Mouse (Mus musculus): ENCODE data around the gene Mrrf.
"Not testable (repeated sequence)": the region's sequence is repeated elsewhere in the genome, so short reads cannot be mapped to it uniquely, and the experiment has no call there.

Mrrf gene

DNA sequence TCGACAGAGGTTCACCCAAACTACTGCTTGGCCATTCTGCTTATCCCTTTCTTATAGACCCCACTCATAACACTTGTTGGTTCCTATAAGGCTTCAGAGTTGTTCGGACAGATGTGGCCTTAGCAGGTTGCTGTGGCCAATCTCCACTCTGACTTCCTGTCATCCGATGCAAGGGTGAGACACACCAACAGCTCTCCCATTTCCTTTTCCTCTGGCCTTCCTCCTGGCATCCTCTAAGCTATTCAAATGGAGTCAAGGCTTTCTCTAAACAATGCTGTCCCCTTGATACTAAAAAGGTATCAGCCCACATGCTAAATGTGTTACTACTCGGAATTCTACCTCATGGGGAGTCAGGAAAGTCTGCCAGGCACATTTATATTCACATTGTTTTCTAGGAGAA lies 8.2 kb upstream of the Mrrf start:
- DNase-seq (ENCODE audit: extremely low spot score, low read depth, low spot score): no peak

DNA sequence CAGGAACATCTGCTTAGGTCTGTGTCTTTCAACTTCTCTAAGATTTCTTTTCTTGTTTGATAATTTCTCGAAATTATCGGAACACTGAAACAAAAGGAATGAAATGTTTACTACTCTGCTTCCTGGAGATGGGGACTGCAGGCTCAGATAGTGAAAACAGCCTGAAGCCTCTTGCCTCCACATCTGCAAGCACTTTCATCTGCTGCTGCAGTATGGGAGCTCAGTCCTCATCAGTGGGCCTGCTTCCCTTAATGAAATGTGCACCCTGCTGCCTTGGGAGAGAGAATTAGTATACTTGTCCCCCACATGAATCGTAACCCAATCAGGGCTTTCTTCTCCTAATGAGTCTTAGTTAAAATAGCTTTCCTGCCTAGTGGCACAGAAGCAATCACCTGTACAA lies 7.1 kb upstream of the Mrrf start:
- no peak for DNase-seq (ENCODE audit: extremely low spot score, low read depth, low spot score)

DNA sequence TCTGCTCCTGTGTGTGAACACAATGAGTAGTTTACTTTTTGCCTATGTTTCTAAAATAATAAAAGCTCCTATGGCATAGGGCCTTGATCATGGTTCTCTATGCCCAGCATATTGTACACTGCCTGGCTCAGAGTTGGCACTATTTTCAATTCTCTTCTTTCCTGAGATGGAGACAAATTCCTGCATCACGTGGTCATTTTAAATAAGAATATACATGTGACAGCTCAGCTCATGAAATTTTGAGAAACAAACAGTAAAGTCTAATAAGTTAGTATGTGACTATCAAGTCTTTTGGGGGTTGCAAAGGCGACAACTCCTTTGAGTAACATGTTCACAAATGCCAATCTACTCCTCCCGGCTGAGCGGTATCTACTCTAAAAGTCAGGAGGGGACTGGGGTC lies 302 bp upstream of the Mrrf start:
- no peak for DNase-seq (ENCODE audit: extremely low spot score, low read depth, low spot score)

DNA sequence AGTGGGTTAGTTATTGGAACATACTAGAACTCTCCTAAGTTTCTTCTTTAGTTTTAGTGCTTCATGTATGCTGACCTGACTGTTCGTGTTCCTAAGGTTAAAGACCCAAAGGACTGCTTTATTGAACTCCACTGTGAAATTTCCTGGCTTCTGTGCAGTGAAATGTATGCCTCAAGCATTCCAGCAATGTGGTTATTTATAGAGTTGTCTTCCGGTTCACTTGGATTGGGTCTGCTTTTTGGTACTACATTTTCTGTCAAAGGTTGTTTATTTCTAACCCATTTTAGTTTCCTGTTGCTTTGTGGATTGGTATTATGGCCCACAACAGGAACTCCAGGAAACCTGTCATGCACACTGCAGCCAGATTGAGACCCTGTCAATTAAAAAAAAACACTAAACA lies 2.9 kb downstream of the Mrrf start:
- no peak for DNase-seq (ENCODE audit: extremely low spot score, low read depth, low spot score)

DNA sequence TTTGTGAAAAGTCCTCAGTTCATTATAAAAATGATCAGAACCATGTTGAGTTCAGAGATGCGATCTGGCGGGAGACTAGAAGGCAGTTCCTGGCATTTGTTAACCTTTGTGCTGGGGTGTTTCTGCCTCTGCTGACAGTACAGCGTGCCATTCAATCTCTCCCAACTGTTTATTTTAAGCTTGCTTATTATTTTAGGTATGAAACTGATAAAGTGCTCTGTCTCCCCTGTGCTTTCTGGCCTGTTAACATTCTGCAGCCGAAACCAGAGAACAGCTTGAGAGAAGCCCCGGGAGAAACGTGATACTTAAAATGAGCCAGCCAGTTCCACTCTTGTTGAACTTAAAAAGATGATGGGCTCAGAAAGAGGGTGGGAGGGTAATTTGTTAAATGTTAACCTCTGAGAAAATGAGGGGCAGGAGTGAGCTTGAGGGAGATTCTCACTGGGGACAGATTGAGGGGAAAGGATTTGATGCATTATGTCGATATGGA lies 12.7 kb downstream of the Mrrf start:
- DNase-seq (ENCODE audit: extremely low spot score, low read depth, low spot score): no peak

DNA sequence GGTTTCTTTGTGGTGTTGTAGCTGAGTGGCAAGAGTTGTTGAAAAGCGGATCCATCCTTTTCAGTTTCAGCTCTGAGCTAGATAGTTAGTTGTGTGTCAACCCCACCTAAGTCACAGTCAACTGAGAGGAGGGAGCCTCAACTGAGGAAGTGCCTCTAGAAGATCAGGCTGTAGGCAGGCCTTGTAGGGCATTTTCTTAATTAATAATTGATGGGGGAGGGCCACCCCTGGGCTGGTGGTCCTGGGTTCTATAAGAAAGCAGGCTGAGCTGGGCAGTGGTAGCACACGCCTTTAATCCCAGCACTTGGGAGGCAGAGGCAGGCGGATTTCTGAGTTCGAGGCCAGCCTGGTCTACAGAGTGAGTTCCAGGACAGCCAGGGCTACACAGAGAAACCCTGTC lies 16.2 kb downstream of the Mrrf start:
- DNase-seq (ENCODE audit: extremely low spot score, low read depth, low spot score): not testable (repeated sequence)

DNA sequence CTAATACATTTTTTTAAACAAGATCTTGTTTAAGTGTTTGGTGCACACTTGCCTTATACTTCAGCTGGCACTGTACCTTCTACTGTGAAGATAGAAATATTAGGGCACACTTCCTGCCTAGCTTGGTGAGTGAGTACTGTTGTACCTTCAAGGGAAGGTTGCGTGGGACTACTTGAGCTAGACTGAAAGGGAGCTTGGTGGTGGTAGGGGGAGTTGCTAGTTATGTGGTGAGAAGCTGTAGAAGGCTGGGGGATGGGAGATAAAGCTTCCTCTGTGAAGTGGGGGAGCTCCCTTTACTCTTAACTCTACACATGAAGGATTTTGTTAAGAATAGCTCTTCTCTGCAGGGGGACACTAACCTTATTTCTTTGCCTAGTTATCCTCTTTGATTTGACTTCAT lies 21.3 kb downstream of the Mrrf start:
- DNase-seq (ENCODE audit: extremely low spot score, low read depth, low spot score): no peak

DNA sequence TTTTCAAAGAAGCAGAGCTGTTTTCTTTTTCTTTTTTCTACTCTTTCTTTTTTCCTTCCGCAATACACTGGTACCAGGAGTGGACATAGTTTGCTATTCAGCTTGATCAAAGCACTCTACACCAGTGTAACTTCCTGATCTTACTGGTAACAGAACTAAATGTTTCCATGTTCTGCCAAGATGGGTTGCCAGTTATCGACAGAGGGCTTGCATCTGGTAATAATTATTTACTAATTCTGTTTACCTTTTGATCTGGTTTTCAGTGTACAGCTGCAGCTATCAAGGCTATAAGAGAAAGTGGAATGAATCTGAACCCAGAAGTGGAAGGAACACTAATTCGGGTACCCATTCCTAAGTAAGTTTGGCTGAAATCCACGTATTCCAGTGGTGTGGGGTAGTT lies 23.1 kb downstream of the Mrrf start:
- DNase-seq (ENCODE audit: extremely low spot score, low read depth, low spot score): no peak

DNA sequence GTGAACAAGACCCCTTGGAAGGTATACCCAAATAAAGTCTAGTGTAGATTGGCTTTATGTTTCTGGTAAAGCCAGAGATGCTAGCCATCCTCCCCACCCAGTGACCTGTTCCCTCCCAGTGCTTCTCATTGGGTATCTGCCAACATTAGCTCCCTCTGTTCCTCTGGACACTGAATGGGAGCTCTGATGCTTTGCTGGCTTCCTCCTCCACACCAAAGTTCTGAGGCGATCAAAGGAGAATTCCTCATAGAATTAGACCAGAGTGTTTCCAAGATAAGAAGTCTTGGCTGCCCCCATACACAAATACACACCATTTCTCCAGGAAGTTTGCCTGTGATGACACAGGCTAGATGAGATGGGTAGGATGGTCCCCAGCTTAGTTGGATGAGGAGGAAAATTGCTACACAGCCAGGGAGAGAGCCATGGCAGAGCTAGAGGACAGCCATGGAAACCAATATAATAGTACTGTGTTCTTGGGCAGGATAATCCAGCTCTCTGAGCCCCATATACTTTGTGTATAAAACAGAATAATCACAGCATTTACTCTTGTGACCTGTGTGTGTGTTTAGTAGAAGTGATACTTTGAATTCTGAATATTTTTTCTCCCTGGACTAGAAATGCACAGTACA lies 31.9 kb downstream of the Mrrf start:
- DNase-seq (ENCODE audit: extremely low spot score, low read depth, low spot score): no peak

DNA sequence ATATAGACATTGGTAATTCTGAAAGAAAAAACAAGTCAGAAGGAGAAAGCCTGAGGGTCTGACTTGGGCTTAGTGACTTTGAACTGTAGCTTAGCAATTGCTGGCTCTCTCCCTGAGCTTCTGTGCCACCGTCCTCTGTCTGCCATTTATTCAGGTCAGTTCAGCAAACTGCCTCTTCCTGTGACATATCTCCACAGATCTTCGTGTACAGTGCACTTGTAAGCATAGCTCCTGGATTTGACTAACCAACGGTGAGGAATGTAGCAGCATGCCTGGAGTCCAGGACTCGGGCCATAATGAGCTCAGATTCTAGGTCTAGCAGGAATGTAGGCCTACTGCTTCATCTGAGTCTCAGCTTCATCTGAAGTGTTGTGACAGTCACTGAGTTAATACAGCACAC lies 33.0 kb downstream of the Mrrf start:
- no peak for DNase-seq (ENCODE audit: extremely low spot score, low read depth, low spot score)

DNA sequence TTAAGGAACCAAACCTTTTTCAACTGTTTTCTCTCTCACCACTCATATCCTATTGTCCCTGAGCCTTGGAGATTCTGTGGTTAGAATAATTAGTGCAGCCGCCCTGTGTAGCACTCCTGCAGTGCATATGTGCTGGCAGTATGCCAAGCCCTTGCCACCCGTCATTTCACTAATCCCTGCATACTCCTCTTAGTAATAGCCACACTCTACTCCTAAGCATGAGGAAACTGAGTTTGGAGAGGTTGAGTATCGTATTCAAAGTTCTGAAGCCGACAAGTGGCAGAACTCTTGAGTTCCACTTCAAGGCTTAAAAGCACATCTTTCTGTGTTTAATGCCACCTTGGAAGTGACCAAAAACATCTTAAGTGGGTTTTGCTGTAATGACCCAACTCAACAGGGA lies 35.9 kb downstream of the Mrrf start:
- no peak for DNase-seq (ENCODE audit: extremely low spot score, low read depth, low spot score)

DNA sequence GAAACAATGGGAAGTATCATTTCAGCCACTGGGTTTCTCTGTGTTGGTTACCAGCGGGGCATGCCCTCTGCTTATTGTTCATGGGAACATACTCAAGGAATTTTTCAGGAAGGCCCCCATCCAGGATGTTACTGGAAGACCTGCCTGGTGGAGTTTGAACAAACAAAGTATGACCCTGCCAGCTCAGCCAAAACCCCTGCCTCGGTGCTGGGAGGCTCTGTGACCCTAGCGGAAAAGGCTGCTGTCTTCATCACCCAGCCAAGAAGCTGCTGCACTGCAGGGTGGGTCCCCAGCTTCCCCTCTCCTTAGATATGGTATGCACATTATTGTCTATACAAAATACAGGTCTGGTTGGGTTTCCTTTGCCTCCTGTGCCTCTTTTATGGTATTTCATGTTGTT lies 36.4 kb downstream of the Mrrf start:
- no peak for DNase-seq (ENCODE audit: extremely low spot score, low read depth, low spot score)

DNA sequence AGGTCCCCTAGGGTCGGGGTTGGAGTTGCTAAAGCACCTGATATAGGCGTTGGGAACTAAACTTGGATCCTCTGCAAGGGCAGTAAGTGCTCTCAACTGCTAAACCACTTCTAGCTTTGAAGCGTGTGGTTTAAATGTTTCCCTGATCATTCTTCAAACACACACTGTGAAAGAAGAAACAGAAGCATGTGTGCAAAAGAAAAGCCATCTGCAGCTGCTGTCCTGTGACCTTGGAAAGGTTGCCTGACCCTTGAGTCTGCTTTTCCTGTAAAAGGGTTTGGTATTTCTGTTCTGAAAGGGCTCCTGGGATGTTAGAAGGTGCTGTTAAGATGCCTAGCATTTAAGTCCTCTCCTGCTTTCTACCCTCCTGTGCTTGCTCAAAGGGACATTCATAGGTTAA lies 43.3 kb downstream of the Mrrf start:
- DNase-seq (ENCODE audit: extremely low spot score, low read depth, low spot score): no peak

DNA sequence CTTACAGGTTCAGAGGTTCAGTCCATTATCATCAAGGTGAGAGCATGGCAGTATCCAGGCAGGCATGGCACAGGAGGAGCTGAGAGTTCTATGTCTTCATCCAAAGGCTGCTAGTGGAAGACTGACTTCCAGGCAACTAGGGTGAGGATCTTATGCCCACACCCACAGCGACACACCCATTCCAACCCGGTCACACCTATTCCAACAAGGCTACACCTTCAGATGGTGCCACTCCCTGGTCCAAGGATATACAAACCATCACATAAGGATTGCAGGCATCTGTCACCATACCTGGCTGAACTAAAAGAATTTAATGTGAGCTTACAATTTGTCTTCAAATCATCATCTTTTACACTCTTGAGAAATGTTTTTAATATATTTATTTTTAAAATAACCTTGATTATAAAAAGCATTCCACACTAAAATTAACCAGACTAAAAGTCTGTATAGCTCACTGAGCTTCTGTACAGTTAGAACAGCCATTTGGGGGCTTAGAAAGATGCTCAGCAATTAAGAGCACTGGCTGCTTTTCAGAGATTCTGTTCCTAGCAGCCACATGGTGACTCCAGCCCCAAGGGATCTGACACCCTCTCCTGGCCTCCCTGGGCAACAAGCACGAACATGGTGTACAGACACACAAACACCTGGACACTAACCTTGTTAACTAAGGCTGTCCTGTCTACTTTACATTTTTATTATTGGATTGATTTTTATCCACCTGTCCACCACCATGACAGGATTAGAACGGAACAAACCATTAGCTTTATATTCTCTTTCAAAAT lies 45.6 kb downstream of the Mrrf start:
- DNase-seq (ENCODE audit: extremely low spot score, low read depth, low spot score): not testable (repeated sequence)

DNA sequence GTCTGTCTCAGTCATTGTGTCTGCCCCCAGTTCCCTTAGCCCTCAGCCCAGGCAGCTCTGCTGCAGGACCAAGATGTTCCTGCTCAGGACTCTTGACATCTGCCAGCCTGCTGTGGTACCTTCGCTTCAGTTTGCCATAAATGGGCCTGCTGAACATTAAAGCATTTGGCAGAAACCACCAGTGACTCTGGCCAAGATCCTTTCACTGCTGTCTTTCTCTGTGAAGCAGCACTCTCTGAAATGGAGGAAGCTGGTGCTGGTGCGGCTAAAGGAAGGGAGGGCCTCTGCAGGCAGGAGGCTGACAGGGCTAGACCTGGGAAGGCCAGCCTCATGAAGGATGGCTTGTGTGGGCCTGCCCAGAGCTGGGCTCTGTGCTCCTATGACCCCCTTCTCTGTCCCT lies 47.1 kb downstream of the Mrrf start:
- no peak for DNase-seq (ENCODE audit: extremely low spot score, low read depth, low spot score)

DNA sequence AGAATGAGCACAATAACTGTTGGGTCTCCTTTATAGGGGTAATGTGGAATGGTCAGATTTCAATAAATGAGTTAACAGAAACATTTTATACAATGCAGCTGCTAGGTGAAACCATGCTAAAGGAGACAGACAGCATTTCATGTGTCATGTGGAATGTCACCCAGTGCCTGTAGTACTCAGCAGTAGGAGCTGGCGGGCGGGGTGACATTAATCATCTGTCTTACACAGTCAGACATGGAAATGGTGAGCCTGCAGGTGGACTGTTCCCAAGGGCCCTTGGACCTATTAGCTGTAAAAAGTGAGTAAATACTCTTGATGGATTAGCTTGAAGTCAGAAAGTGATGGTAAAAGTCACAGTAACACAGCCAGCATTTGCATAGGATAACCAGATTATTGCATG lies 48.0 kb downstream of the Mrrf start:
- no peak for DNase-seq (ENCODE audit: extremely low spot score, low read depth, low spot score)

DNA sequence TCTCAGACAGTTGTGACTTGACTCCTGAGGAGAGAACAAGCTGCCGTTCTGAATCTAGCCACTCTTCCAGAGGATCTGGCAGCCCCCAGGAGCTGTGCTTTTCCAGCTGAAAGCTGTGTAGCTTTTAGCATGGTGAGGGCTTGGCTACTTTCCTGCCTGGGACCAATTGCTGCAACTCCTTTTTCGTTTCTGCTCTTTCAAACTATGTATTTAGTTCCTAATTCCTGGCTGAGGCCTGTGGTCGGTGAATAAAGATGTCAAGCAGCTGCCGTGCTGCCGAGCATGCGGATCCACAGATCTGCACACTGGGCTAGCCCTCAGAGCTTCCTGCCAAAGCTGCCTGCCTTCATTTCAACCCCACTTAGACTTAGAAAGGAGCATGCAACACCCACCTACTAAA lies 48.7 kb downstream of the Mrrf start:
- DNase-seq (ENCODE audit: extremely low spot score, low read depth, low spot score): no peak

DNA sequence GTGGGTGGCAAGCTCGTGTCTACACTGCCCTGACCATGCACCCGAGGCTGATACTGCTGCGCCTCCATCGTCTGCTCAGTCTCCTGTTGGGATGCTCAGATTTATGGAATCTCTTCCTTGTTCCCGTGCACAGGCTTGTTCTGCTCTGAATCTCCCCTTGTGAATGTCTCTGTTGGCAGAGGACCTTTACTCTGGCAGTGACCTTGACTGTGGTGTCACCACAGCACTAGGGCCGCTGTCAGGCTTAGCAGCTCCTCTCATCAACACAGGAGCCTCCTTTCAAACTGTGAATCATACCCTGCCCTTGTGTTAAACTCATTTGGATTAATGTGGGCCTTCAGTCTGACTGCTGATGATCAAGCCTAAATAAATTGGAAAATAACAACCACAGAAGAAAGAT lies 53.0 kb downstream of the Mrrf start:
- DNase-seq (ENCODE audit: extremely low spot score, low read depth, low spot score): not testable (repeated sequence)

DNA sequence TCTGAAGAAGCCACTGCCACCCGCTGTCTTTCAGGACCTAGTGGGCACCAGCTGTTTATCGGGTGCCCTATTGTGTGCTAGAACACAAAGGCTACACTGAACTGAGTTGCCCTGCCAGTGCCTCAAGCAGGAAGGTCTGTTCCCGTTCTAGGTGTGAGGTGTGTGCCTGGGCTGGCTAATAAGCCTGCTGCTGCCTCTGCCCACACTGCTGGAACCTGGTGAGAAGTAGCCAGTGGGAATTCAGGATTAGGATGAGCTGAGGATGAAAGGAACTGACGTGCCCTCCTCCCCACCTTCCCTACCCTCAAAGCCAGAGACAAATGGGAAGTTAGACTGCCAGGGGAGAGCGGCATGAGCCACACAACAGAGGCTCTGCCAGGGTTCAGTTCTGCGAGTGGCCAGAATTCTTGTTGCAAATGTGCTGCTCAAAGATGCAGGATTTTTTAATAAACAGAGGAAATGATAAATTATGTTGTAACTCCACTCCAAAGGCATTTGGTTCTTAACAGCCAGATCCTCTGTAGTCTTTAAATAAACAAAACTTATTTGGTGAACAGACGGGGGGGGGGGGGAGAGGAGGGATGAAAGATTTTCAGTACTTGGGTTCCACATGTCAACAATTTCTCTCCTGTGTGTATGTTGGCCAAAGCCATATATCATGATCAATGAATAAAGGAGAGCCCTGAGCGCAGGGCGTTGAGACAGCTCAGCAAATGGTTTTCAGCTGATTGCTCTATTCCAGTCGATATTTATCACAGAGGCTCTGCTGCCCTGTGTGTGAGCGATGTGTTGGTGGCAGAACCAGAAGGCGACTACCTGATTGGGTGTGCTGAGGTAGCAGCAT lies 55.1 kb downstream of the Mrrf start:
- DNase-seq (ENCODE audit: extremely low spot score, low read depth, low spot score): no peak

DNA sequence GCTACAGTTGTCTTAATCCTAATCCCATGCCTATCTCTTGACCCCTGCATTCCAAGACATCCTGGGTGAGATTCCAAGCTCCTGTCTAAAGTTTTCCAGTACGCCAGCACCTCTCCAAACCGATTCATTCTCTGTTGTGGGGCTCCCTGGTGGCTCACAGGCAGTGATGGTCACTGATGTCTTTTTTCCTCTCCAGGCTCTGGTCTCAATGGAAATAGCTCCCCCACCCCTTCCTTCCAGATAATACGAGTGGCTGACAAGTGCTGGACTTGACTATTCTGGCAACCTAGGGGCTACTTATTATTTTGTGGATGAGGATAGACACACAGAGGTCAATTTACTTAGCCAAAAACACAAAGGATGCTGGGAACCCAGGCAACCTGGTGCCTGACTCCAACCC lies 60.8 kb downstream of the Mrrf start:
- no peak for DNase-seq (ENCODE audit: extremely low spot score, low read depth, low spot score)

DNA sequence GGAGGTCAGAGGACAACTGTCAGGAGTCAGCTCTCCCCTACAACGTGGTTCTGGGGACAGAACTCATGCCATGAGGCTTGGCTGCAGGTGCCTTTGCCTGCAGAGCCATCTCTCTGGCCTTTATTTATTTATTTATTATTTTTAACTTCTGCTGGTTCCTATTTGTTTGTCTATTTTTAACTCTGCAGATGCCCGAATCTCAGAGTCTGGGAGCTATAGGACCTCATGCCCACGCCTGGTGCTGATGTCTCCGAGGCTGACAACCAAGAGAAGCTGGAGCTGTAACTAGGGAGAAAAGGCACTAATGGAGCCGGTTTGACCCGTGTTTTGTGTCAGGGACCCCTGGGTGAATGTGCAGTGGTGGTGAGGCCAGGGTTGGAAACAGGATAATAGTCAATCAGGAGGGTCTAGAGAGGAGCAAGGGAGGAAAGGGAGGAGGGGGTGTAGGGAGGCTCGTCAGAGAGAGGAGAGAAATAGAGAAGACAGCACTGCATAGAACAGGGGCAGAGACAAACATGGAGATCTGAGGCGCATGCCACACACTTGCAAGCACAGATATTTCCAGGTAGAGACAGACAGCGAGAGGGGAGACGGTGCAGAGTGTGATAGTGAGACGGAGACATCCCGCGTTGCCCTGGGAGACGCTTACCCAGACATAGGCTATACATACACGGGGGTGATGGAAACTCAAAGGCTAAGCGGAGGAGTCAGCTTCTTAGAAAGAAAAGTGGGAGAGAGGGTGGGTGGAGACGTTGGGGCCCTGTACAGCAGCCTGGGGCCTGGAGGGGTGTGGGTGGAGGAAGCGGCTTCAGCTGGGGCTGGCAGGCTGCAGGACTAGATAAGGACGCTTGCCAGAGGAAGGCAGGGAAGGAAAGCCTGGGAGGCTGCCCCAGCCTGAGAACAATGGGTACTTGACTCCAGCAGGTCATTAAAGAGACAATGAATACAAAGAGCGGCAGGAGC lies 62.0 kb downstream of the Mrrf start:
- DNase-seq (ENCODE audit: extremely low spot score, low read depth, low spot score): no peak
